Mouse (Mus musculus): Measurements from ENCODE around the gene Galnt2. TPM values are rescaled to one million over a fixed set of nuclear protein-coding genes. Genes with fewer than 3 reads are reported as not detected.

Gene Galnt2
- total RNA-seq (2014; rRNA removed) (36.5 and 77.6 TPM in 2 replicates), polyA plus RNA-seq (2015; fragmentation: Nextera tagmentation; extraction: Ambion mirVana) (53.3 and 54.9 TPM in 2 replicates)

DNA sequence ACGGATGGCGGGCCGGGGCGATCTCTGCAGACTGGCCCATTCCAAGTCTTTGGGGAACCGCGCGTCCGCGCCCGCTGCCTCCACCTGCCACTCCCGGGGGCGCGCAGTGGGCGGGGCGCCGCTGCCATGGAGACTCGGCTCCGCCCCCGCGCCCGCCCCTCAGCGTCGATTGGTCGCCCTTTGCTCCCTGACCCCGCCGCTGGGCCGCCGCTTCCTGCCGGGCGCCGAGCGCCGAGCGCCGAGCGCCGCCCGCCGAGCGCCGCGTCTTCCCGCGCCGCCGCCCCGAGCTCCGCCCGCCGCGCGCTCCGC lies at the start of gene Galnt2:
TSS of gene Galnt2 (plus strand) at position 216 of the 309 bp plus-strand sequence.
- Histone ChIP-seq H3K9ac (replicated peaks; ENCODE audit: low read length) (peak within 1 kb of the TSS; percentile 85), H3K9me3 (ENCODE audit: low read length) (no peaks in the 10 kb centered on the region), H3K4me3 (ENCODE audit: low read length) (peak within 1 kb of the TSS; percentile 89), H3K4me2 (ENCODE audit: low read depth, low read length) (peak within 1 kb of the TSS; percentile 72), H3K36me3 (ENCODE audit: insufficient read depth, low read length) (no peaks in the 10 kb centered on the region), H3K27ac (peak within 1 kb of the TSS; percentile 82), H3K27me3 (ENCODE audit: insufficient read depth, low read length) (no peaks in the 10 kb centered on the region), H3K4me1 (ENCODE audit: insufficient read depth, low read length) (peaks cover 11% of the 10 kb centered on the region)
- ATAC-seq = peak; percentile 90
- 8% methylated on average over 37 of the region's 53 CpGs for WGBS
- no peak for TF ChIP-seq CTCF (IDR thresholded peaks at IDR 0.05; ENCODE audit: low read depth)
- DNase-seq (ENCODE audit: low spot score) = peak; percentile 94

DNA sequence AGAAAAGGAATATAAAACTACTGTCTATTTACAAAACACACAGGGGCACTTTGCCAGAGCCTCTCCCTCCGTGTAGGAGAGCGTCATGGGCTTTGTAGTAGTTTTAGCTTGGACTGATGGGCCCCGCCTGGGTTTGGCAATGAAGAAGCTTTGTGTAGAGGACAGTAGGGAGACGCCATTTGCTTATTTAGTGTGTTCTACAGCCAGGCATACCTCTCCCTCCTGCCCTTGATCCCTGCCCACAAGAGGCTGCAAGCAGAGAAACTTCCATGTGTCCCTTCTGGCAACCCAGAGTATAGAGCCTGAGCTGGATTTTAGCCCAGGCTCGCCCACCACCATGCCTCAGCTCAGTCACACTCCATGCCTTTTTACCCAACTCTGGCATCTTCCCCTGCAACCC lies 49.4 kb upstream of the Galnt2 start:
- no peak for DNase-seq (ENCODE audit: low spot score)
- H3K36me3 ChIP-seq (ENCODE audit: insufficient read depth, low read length) = no peaks in the 10 kb centered on the region
- H3K9ac ChIP-seq (replicated peaks; ENCODE audit: low read length) = no peak overlapping the region
- H3K27me3 ChIP-seq (ENCODE audit: insufficient read depth, low read length) = no peaks in the 10 kb centered on the region
- H3K4me2 ChIP-seq (ENCODE audit: low read depth, low read length) = no peak overlapping the region
- no peaks in the 10 kb centered on the region for H3K9me3 ChIP-seq (ENCODE audit: low read length)
- H3K4me3 ChIP-seq (ENCODE audit: low read length) = no peak overlapping the region
- no peak for TF ChIP-seq CTCF (IDR thresholded peaks at IDR 0.05; ENCODE audit: low read depth)
- H3K27ac ChIP-seq = no peak overlapping the region
- no peak for ATAC-seq
- WGBS = 62% methylated on average over 5 of the region's 5 CpGs
- no peaks in the 10 kb centered on the region for H3K4me1 ChIP-seq (ENCODE audit: insufficient read depth, low read length)

GRCm38 (mm10) chr8:124182224-124182623 lies 49.0 kb upstream of the Galnt2 start:
- no peaks in the 10 kb centered on the region for H3K9me3 ChIP-seq (ENCODE audit: low read length)
- H3K4me3 ChIP-seq (ENCODE audit: low read length) = no peak overlapping the region
- DNase-seq (ENCODE audit: low spot score) (peak; percentile 51), ATAC-seq (peak; percentile 83)
- TF ChIP-seq CTCF (IDR thresholded peaks at IDR 0.05; ENCODE audit: low read depth) = no peak
- WGBS = 37% methylated on average over 13 of the region's 13 CpGs
- no peaks in the 10 kb centered on the region for H3K36me3 ChIP-seq (ENCODE audit: insufficient read depth, low read length)
- H3K27me3 ChIP-seq (ENCODE audit: insufficient read depth, low read length) = no peaks in the 10 kb centered on the region
- H3K27ac ChIP-seq = no peak overlapping the region
- H3K4me1 ChIP-seq (ENCODE audit: insufficient read depth, low read length) = no peaks in the 10 kb centered on the region
- no peak overlapping the region for H3K9ac ChIP-seq (replicated peaks; ENCODE audit: low read length)
- H3K4me2 ChIP-seq (ENCODE audit: low read depth, low read length) = no peak overlapping the region

GRCm38 (mm10) chr8:124184078-124184477 lies 47.1 kb upstream of the Galnt2 start:
- TF ChIP-seq CTCF (IDR thresholded peaks at IDR 0.05; ENCODE audit: low read depth) = no peak
- no peak for ATAC-seq
- no peaks in the 10 kb centered on the region for H3K4me1 ChIP-seq (ENCODE audit: insufficient read depth, low read length)
- no peak for DNase-seq (ENCODE audit: low spot score)
- no peak overlapping the region for H3K9ac ChIP-seq (replicated peaks; ENCODE audit: low read length)
- H3K4me3 ChIP-seq (ENCODE audit: low read length) = no peak overlapping the region
- WGBS = 58% methylated on average over 3 of the region's 3 CpGs
- no peak overlapping the region for H3K27ac ChIP-seq
- no peaks in the 10 kb centered on the region for H3K9me3 ChIP-seq (ENCODE audit: low read length)
- H3K4me2 ChIP-seq (ENCODE audit: low read depth, low read length) = no peak overlapping the region
- no peaks in the 10 kb centered on the region for H3K36me3 ChIP-seq (ENCODE audit: insufficient read depth, low read length)
- no peaks in the 10 kb centered on the region for H3K27me3 ChIP-seq (ENCODE audit: insufficient read depth, low read length)

DNA sequence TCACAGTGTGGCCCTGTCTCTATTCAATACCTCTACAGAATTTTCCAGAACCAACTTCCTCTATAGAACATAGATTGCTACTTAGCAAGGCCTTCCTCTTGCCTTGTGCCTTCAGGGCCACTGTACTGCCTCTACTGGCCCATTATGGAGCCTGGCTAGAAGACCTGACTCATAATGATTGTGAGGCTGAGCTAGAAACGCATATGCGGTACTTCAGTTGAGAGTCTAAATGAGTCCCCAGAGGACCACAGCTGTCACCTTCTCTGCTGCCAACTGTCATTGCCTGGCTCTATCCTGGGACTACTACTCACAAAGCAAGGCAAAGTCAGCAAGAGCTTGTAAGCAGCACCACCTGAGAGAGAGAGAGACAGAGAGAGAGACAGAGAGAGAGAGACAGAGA lies 46.7 kb upstream of the Galnt2 start:
- no peak overlapping the region for H3K9ac ChIP-seq (replicated peaks; ENCODE audit: low read length)
- H3K27ac ChIP-seq = no peak overlapping the region
- WGBS = 45% methylated on average over 2 of the region's 2 CpGs
- H3K4me2 ChIP-seq (ENCODE audit: low read depth, low read length) = no peak overlapping the region
- H3K9me3 ChIP-seq (ENCODE audit: low read length) = no peaks in the 10 kb centered on the region
- DNase-seq (ENCODE audit: low spot score) = no peak
- H3K27me3 ChIP-seq (ENCODE audit: insufficient read depth, low read length) = no peaks in the 10 kb centered on the region
- no peak for TF ChIP-seq CTCF (IDR thresholded peaks at IDR 0.05; ENCODE audit: low read depth)
- no peaks in the 10 kb centered on the region for H3K4me1 ChIP-seq (ENCODE audit: insufficient read depth, low read length)
- ATAC-seq = no peak
- H3K36me3 ChIP-seq (ENCODE audit: insufficient read depth, low read length) = no peaks in the 10 kb centered on the region
- H3K4me3 ChIP-seq (ENCODE audit: low read length) = no peak overlapping the region

- TF ChIP-seq CTCF (IDR thresholded peaks at IDR 0.05; ENCODE audit: low read depth) = no peak
- H3K9ac ChIP-seq (replicated peaks; ENCODE audit: low read length) = no peak overlapping the region
- no peak for ATAC-seq
- H3K4me2 ChIP-seq (ENCODE audit: low read depth, low read length) = no peak overlapping the region
- no peaks in the 10 kb centered on the region for H3K36me3 ChIP-seq (ENCODE audit: insufficient read depth, low read length)
- 67% methylated on average over 6 of the region's 6 CpGs for WGBS
- H3K27ac ChIP-seq = no peak overlapping the region
- no peak overlapping the region for H3K4me3 ChIP-seq (ENCODE audit: low read length)
- DNase-seq (ENCODE audit: low spot score) = no peak
- no peaks in the 10 kb centered on the region for H3K9me3 ChIP-seq (ENCODE audit: low read length)
- no peaks in the 10 kb centered on the region for H3K27me3 ChIP-seq (ENCODE audit: insufficient read depth, low read length)
- no peaks in the 10 kb centered on the region for H3K4me1 ChIP-seq (ENCODE audit: insufficient read depth, low read length)
Measured at GRCm38 (mm10) chr8:124185081-124185480, 46.1 kb upstream of the Galnt2 start.

DNA sequence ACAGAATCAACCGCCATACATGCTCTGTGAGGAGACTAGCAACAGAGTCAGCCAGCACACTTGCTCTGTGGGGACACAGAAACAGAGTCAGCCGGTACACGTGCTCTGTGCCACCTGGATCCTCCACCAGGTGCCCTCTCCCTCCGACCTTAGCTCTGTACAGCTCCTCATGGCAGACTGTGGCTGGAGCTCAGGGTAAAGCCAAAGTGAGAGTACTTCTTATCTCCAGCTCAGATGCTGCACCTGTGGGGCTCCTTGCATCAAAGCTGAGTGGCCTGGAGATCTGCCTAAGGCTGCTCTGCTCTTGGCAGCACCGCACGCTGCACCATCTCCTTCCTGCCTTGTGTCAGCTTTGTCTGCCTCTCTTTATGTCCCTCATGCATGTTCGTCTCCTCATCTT lies 40.8 kb upstream of the Galnt2 start:
- peaks cover 3% of the 10 kb centered on the region; the same call in 1 of the 2 replicates for H3K4me1 ChIP-seq (ENCODE audit: insufficient read depth, low read length)
- H3K36me3 ChIP-seq (ENCODE audit: insufficient read depth, low read length) = no peaks in the 10 kb centered on the region
- H3K27ac ChIP-seq = no peak overlapping the region
- H3K9ac ChIP-seq (replicated peaks; ENCODE audit: low read length) = no peak overlapping the region
- ATAC-seq (no peak), DNase-seq (ENCODE audit: low spot score) (no peak)
- no peak overlapping the region for H3K4me2 ChIP-seq (ENCODE audit: low read depth, low read length)
- TF ChIP-seq CTCF (IDR thresholded peaks at IDR 0.05; ENCODE audit: low read depth) = no peak
- 69% methylated on average over 7 of the region's 7 CpGs for WGBS
- no peaks in the 10 kb centered on the region for H3K9me3 ChIP-seq (ENCODE audit: low read length)
- H3K27me3 ChIP-seq (ENCODE audit: insufficient read depth, low read length) = no peaks in the 10 kb centered on the region
- no peak overlapping the region for H3K4me3 ChIP-seq (ENCODE audit: low read length)

Measured in hindbrain, postnatal 0 days (tissue).